Mouse (Mus musculus): ENCODE results near the gene Gm49378. TPM values are rescaled to one million over a fixed set of nuclear protein-coding genes. Genes with fewer than 3 reads are reported as not detected.

Gm49378 gene
- 1 to 10 TPM; 3.0 to 3.4 TPM for total RNA-seq (2021)

DNA sequence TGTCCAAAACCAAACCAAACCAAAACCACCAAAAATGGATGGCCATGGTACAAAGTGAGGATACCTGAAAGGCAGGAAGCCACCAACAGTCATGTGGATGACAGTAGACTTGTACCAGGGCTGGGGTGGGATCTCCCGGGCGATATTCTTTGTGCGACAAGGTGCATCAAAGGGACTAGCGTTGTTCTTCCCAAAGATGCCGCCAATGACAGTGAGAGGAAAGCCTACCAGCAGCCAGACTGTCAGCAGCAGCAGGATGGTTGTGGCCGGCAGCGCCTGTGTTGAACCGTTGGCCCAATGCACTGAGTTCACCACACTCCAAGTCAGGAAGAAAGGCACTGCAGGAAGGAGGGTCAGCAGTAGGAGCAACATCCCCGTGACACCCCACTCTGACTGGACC, at the start of gene Gm49378:
TSS of gene Gm49378 (minus strand) at position 101 of the 400 bp plus-strand sequence.
- DNase-seq (ENCODE audit: low spot score), result no peak
- intact Hi-C loops (cut with DNase I), result loop anchor here (5.0 kb wide), 1 partner anchor 35 kb away; the partner anchor contains the start of genes Gmpr2 and Nedd8

DNA sequence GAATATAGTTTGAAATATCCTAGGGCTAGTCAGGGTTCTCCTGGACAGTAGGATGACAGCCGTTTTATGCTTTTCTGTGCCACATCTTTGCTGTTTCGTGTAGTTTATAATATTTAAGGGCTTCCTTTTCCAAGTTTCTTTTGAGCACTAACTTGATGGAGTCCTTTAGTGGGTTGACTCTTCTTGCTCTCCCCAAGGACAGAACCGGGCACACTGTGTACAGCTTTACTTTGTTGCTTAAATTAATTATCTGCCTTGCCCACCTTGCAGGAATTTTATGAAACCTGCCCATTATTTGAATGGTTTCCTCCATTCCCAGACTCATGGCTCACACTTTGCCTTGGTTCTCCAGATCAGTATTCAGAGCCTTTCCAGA, 44.4 kb upstream of the Gm49378 start:
- intact Hi-C loops (cut with DNase I), result loop anchor here (1.0 to 2.0 kb wide), 2 partner anchors 39 to 63 kb away; partner anchors contain the start of genes Dhrs1 and Nop9
- DNase-seq (ENCODE audit: low spot score), result no peak

DNA sequence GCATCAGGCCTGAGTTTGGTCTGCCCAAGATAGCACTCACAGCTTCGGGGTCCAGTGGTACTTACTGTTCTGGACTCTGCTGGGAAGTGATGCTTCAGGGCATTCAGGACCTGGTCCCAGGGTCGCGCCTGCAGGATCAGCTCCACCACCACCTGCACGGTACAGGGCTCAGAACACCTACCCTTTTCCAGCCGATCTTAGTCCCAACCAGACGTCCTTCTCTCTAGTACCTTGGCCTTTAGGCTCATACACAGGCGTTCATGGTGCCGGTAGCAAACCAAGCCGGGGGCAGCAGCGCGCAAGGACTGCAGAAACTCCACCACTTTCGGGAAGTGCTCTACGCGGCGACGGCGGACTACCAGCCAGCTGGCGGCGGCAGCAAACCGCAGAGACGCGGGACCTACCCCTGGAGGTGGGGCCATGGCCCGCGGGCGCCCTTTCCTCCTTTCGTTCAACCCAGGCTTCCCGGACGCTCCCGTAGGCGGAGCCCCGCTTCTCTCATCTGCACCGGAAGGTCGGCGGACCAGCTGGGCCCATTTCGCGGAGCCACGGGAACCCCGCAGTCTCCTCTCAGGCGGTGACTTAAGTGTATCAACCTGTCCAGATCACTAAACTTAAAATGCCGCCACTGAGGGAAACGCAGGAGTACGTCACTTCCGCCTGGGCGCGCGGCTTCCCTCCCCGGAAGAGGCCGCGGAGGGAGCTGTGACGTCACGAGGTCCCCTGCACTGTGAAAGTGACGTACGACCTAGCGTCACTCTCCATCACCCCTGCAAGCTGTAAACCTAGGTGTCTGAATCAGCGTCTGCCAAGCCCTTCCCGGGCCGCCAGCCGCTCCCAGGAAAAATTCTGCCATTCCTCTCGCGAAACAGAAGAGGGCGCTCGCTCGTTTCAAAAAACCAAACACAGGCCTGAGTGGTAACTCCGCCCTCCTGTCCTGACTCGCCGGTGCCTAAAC, 43.7 kb upstream of the Gm49378 start, which contains the start of gene Tinf2:
TSS of gene Tinf2 (minus strand) at position 661 of the 958 bp plus-strand sequence.
- intact Hi-C loops (cut with DNase I), result loop anchor here (1.0 to 2.0 kb wide), 2 partner anchors 39 to 64 kb away; partner anchors contain the start of genes Dhrs1 and Nop9

DNA sequence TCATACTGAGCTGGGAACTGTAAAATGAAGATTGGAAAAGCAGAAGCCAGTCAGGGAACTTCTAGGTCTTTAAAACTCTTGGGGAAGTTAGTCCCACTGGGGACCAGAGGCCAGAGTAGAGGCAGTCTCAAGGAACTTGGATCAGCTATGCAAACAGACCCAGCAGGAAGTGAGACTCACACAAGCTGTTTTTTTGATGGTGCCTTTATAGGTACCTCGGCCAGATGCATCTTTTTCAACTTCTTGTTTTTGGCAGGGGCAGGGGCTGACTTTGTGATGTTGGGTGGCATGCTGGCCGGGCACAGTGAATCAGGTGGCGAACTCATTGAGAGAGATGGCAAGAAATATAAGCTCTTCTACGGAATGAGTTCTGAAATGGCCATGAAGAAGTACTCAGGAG, 39.9 kb upstream of the Gm49378 start:
- intact Hi-C loops (cut with DNase I), result no loop called here
- DNase-seq (ENCODE audit: low spot score), result no peak

More for the DNA sequence above, 43.7 kb upstream of the Gm49378 start, which contains the start of gene Tinf2:
- DNase-seq (ENCODE audit: low spot score), result peak; percentile 87

DNA sequence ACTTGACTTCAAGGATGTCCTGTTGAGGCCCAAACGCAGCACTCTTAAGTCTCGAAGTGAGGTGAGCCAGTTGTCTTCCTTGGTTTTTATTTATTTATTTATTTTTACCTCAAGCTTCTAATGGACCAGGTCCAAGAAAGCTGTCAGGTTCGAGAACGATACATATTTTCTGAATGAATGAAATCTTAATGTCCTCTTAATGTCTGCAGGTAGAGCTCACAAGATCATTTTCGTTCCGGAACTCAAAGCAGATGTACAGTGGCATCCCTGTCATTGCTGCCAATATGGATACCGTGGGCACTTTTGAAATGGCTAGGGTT, 35.0 kb upstream of the Gm49378 start:
- intact Hi-C loops (cut with DNase I), result loop anchor here (5.0 kb wide), 1 partner anchor 35 kb away; the partner anchor contains the start of genes Gm49378 and Ipo4

DNA sequence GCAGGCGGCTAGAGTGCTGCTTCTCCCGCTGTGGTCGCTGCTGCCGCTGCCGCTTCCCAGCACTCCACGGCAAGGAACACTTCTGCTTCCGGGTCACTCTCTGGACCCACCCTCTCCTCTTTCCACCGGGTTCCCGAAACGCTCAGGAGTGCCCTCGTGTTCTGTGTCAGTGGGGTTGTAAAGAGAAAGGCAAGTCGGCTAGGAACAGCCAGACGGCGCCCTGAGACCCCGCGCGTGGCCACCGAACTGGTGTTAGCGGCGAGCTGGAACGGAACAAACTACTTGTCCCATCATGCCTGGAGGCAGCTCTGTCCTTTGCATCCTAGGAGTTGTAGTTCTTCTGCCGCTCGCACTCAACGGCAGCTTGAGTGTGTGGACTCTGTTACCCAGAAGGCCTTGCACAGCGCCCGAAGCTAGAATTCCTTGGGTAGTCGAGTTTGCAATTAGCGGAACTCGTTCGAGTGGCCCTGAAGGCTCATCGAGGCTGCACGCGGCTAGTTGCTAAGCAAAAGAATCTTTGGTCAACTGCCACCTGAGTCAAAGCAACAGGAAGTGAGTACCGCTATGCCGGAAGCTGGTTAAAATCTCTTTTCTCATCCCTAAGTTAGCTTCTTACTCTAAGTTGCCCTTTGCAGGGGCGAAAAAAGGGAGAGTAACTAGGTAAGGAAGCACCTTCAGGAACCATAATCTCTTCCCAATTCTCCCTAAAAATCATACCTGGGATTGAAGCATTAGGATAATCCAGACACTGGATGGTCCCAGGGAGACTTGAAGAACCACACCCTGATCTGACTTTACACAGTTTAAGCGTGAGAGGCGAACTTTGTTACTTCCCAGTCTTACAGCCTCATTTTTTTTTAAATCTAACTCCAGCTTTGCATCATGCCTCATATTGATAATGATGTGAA, 34.4 kb upstream of the Gm49378 start, which contains the start of the genes Gmpr2 and Nedd8:
TSS of gene Gmpr2 (plus strand) at position 109 of the 908 bp plus-strand sequence.
TSS of gene Nedd8 (minus strand) at position 292 of the 908 bp plus-strand sequence.
- intact Hi-C loops (cut with DNase I), result loop anchor here (5.0 kb wide), 1 partner anchor 35 kb away; the partner anchor contains the start of genes Gm49378 and Ipo4
- peak; percentile 89 for DNase-seq (ENCODE audit: low spot score)

More for the DNA sequence above, 35.0 kb upstream of the Gm49378 start:
- DNase-seq (ENCODE audit: low spot score), result no peak

DNA sequence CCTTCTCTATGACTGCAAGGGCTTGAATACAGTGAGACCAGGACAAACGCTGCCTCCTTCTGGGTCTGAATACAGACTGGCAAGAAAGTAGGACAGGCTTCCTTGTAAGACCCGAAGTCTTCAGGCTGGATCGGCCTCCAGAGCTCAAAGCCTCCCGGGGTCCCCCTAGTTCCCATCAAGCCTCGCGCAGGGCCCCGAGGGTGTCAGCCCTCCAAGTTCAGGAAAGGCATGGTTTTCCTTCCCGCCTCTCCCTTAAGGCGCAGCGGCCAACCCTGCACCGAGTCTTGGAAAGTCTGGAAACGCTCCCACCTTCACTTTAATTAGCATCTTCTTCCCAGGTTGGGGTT, 33.8 kb upstream of the Gm49378 start:
- intact Hi-C loops (cut with DNase I), result loop anchor here (5.0 kb wide), 1 partner anchor 34 kb away; the partner anchor contains the start of genes Gm49378 and Ipo4
- no peak for DNase-seq (ENCODE audit: low spot score)

DNA sequence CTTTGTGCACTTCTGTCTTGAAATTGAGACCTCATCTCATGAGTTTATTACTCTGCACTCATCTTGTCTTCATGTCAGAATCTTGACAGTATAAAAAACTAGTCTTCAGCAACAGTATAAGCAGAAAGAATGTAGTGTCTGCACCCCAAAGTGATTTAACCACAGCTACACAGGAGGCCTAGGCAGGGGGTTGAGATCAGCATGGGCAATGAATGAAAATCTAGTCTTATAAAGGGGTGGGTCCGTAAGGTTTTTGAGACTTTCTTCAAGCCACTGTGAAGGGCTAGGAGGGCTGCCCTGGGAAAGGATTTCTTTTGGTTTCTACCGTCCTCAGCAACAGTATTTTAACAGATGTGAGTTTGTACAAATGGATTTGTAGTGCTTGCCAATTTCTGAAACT, 22.9 kb upstream of the Gm49378 start:
- intact Hi-C loops (cut with DNase I), result loop anchor here (2.0 kb wide), 1 partner anchor 18 kb away; the partner anchor contains the start of gene Tm9sf1
- no peak for DNase-seq (ENCODE audit: low spot score)

DNA sequence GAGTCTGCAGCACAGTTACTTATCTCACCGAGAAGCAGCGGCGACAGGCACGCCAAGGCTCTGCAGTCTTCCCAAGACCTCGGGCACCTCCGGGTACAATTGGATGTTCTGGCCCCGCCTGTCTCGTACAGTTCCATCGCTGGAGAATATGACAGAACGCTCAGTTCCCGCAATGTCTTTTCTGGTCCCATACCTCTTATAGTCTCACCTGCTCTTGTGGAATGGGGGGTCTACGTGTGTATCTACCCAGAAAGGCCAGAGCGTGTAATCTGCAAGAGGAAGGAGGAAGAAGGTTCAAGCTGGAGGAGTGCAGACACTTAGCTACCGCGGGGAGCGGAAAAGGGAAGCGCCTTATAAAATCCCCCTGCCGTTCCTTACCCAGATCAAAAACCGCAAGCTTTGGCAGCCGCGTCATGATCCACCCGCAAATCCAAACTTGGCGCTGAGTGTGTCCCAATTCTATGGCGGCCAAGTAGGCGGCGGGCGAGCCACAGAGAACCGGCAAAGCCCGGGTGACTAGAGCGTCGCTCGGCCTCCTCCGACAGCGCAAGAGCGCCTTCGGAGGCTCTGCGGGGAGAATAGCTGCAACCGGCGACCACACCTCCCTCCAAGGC, 22.4 kb upstream of the Gm49378 start, which contains the start of gene Mdp1:
TSS of gene Mdp1 (minus strand) at position 549 of the 614 bp plus-strand sequence.
- DNase-seq (ENCODE audit: low spot score), result peak; percentile 57
- intact Hi-C loops (cut with DNase I), result loop anchor here (2.0 kb wide), 1 partner anchor 17 kb away; the partner anchor contains the start of gene Tm9sf1

DNA sequence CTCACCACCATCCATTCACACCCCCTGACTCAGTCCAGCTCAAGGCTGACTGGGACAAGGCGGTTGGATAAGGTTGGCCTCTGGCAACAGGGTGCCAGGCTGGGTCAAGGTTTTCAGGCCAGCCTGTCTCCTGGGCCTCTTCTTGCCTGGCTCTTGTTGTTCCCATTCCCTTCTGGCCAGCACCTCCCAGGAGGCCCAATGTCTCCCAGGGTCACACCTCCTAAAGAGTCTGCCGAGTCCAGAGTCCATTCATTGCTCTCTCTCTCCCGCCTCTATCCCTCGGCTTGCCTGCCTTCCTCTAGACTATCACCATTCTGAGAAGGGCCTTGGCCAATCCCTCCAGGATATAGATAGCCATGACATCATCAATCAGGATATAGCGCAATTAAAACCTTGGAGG, 20.3 kb upstream of the Gm49378 start:
- DNase-seq (ENCODE audit: low spot score), result no peak
- intact Hi-C loops (cut with DNase I), result no loop called here

DNA sequence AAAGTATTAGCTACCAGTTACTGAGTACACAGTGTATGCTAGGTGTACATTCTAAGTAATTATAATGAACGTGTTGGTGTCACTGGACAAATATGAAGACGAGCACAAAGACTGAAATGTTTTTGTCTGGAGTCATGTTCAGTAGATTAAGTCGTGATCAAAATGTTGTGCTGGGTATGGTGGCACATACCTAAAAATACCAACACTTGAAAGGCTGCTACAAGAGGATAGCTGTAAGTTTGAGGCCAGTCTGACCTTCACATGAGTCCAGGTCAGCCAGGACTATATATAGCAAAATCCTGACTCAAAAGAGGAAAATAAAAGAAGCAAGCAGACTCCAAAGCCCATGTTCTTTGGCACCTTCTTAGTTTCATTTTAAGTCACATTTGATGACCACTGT, 19.2 kb upstream of the Gm49378 start:
- intact Hi-C loops (cut with DNase I), result no loop called here
- DNase-seq (ENCODE audit: low spot score), result no peak

DNA sequence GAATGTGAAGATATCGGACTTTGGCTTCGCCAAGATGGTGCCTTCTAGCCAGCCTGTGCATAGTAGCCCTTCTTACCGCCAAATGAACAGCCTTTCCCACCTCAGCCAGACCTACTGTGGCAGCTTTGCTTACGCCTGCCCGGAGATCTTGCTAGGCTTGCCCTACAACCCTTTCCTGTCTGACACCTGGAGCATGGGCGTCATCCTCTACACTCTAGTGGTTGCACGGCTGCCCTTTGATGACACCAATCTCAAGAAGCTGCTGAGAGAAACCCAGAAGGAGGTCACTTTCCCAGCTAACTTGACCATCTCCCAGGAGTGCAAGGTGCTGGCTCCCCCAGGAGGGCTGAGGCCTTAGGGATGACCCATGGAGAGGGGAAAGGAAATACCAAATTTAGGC, 13.8 kb upstream of the Gm49378 start:
- intact Hi-C loops (cut with DNase I), result no loop called here
- DNase-seq (ENCODE audit: low spot score), result no peak

DNA sequence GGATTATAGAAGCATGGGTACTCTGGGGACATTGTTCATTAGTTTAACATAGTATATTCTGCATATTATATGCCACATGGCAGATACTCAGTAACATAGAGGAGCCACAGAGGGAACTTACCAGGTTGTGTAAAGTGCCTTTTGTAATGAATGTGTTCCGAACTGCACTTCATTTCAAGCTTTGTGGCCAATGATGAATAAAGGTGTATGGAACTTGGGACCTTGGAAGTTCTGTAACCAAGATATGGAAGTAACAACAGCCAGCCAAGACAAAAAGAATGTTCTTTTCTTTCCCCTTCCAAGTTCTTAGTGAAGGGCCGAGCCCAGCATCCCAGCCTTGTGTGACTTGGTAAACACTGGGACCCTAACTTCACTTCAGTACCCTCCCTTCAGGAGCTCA, 12.2 kb upstream of the Gm49378 start, which contains the start of gene Tssk4:
TSS of gene Tssk4 (plus strand) at position 301 of the 400 bp plus-strand sequence.
- no peak for DNase-seq (ENCODE audit: low spot score)
- intact Hi-C loops (cut with DNase I), result no loop called here

DNA sequence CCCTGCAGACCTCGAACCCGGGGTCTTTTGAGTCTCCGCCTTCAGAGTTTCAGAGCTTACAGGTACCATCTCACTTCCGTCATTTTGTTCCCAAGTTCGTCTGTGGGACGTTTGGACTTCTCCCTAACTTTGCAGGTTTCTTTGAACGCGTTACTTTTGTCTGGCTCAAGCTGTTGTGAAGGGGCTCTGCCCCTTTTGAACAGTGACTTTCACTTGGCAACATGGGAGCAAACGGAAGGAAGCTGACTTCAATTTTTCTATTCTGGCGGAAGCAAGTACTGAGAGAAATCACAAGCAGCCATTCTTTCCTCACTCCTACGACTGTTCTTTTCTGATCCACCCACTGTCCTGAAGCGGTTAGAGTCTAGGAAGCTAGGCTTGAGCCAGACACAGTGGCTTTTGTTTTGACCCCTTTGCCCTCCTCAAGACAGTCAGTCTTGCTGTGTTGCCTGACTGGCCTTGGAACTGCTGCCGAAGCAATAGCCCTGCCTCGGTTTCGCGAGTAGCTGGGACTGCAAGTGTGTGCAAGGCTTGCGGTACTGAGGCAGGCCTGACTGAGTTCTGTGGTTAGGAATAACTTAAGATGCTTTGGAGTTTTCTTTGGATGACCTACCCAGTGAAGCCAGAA, 6.7 kb upstream of the Gm49378 start:
- intact Hi-C loops (cut with DNase I), result no loop called here
- DNase-seq (ENCODE audit: low spot score), result no peak

DNA sequence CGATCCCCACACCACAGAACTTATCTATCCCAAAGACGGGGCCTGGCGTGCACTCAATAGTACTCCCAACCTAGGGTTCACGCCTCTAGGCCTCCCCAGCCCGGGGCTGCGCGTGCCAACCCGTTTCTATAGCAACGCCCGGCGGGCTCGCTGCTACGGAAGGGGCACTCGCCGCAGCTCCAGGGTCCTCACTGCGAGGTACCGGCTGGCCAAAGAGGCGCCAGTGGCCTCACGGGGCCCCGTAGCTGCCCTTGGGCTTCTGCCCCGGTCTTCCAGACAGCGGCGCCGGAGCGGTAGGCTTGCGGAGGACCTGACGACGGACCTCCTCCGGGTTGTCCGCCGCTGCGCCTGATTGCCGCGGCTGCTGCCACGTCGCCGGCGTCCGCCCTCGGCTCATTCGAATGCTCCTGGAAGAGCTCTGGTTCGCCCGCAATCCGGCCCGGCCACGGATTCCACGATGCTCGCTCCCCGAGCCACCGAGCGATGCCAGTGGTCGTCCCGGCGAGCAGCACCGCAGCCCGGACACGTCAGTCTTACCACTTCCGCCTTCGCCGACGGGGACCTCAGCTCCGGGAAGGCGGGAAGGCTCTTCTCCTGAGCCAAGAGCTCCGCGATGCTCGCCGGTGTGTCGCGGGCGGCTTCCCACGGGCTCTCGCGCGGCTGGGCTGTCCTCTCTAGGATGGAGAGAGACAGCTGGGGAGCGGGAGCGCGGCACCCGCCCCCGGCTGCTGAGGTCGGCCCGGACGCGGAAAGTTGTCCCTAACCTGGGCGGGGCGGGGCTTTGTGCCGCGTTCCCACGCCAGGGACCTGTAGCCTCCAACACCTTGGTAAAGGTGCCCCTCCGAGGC, 5.6 kb upstream of the Gm49378 start, which contains the start of gene Tm9sf1:
TSS of gene Tm9sf1 (minus strand) at position 747 of the 848 bp plus-strand sequence.
- peak; percentile 78 for DNase-seq (ENCODE audit: low spot score)
- intact Hi-C loops (cut with DNase I), result loop anchor here (2.0 kb wide), 1 partner anchor 18 kb away; the partner anchor contains the start of gene Mdp1

DNA sequence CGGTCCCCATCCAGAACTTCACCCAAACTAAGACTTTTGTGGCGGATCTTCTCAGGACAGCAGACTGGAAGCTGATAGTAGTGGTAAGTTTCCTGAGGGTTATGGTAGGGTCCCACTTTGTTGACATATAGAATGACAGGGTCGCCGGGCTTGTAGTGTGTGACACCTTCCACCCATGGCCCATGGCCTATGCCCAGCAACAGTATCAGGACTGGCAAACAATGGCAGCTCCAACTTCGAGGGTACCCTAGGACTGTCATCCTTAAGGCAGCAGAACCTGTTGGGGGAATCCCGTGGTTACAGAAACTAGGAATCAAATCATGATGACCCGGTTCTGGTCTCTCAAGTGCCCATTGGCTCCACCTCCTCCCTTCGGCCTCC, 5.0 kb upstream of the Gm49378 start:
- intact Hi-C loops (cut with DNase I), result loop anchor here (2.0 kb wide), 1 partner anchor 18 kb away; the partner anchor contains the start of gene Mdp1
- no peak for DNase-seq (ENCODE audit: low spot score)

DNA sequence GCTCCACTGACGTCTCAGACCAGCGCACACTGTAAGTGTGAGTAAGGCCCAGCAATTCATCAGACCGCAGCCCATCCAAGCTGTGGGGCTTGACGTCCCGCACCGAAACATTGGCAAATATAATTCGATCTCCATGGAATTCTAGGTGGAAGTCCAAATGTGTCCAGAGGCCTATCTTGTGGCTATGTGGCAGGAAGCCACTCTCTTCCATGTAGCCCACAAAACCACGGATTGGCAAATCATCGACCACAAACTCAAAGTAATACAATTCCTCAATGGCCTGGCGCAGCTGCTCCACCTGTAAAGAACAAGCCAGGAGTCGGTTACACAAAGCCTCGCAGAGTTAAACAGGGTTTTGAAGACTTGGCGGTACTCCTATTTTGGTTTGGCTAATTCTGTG, 3.6 kb upstream of the Gm49378 start:
- intact Hi-C loops (cut with DNase I), result no loop called here
- DNase-seq (ENCODE audit: low spot score), result no peak

DNA sequence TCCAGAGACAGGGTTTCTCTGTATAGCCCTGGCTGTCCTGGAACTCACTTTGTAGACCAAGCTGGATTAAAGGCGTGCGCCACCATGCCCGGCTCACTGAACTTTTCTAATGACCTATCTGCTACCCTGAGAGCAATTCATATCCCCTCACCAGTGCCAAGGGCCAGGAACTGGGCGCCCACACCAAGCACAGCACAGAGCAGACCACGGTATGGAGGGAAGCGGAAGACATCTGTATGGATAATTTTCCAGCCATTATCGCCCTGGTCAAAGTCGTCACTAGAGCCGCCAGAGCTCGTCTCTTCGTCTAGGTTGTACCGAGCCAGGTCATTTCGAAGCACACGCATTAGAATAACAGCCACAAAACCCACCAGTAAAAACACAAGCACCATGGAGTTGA, 3.1 kb upstream of the Gm49378 start:
- intact Hi-C loops (cut with DNase I), result no loop called here
- no peak for DNase-seq (ENCODE audit: low spot score)
